Mouse (Mus musculus) kidney, embryonic 14.5 days (tissue): ENCODE measurements around the gene Tmem151a. TPM values are rescaled to one million over a fixed set of nuclear protein-coding genes. Genes with fewer than 3 reads are reported as not detected.

Experiments
- ATAC-seq: fragments of 200-750 bp; cut with Nextera tagmentation; 2 replicates; pipeline ENCODE4 v1.8.0; 2017; ENCODE audit warnings: moderate number of reproducible peaks, mild to moderate bottlenecking, moderate TSS enrichment, moderate library complexity; ENCODE audit not compliant: low FRiP score, low TSS enrichment
- H3K27ac ChIP-seq: fragments of 300-500 bp; sonication (generic); 2 replicates; pipeline ENCODE4 v1.5.1; 2014; ENCODE audit warnings: low read depth, mild to moderate bottlenecking, low read length, moderate library complexity, mixed read lengths
- H3K27me3 ChIP-seq: fragments of 300-500 bp; sonication (generic); 2 replicates; pipeline ENCODE4 v1.6.1; 2014; ENCODE audit warnings: mild to moderate bottlenecking, low read length; ENCODE audit not compliant: control insufficient read depth, insufficient read depth
- H3K36me3 ChIP-seq: fragments of 300-500 bp; sonication (generic); 2 replicates; pipeline ENCODE4 v1.6.1; 2014; ENCODE audit warnings: low read length, mixed read lengths; ENCODE audit not compliant: control insufficient read depth, insufficient read depth
- H3K4me1 ChIP-seq: fragments of 300-500 bp; sonication (generic); 2 replicates; pipeline ENCODE4 v1.6.1; 2014; ENCODE audit warnings: low read length, mixed read lengths; ENCODE audit not compliant: control insufficient read depth, insufficient read depth
- H3K4me2 ChIP-seq: fragments of 300-500 bp; sonication (generic); replicated peaks from 2 replicates; pipeline ENCODE4 v1.6.1; 2014; ENCODE audit warnings: low read depth, mild to moderate bottlenecking, low read length
- H3K4me3 ChIP-seq: fragments of 300-500 bp; sonication (generic); 2 replicates; pipeline ENCODE4 v1.5.1; 2014; ENCODE audit warnings: mild to moderate bottlenecking, low read length
- H3K9ac ChIP-seq: fragments of 300-500 bp; sonication (generic); 2 replicates; pipeline ENCODE4 v1.6.1; 2014; ENCODE audit warnings: low read depth, mild to moderate bottlenecking, low read length, moderate library complexity
- H3K9me3 ChIP-seq: fragments of 300-500 bp; sonication (generic); 2 replicates; pipeline ENCODE4 v1.6.1; 2016; ENCODE audit warnings: low read length; ENCODE audit not compliant: control insufficient read depth
- WGBS: fragments of 180-500 bp; shearing (Covaris S2); extraction: QIAGEN DNeasy Blood & Tissue Kit; methylation state at CpG from one replicate; pipeline ENCODE4 v1.1.7; 2014; 5-methylcytosine and 5-hydroxymethylcytosine counted together
- polyA plus RNA-seq: library from polyadenylated mRNA; unstranded; fragments of >200 nt; fragmentation: Nextera tagmentation; extraction: Ambion mirVana; gene quantifications from 2 replicates; pipeline ENCODE4 v1.2.1, GENCODE M21; 2014

Tmem151a gene
- polyA plus RNA-seq, 1 experiment from 2014 or later: 1.7 TPM

DNA sequence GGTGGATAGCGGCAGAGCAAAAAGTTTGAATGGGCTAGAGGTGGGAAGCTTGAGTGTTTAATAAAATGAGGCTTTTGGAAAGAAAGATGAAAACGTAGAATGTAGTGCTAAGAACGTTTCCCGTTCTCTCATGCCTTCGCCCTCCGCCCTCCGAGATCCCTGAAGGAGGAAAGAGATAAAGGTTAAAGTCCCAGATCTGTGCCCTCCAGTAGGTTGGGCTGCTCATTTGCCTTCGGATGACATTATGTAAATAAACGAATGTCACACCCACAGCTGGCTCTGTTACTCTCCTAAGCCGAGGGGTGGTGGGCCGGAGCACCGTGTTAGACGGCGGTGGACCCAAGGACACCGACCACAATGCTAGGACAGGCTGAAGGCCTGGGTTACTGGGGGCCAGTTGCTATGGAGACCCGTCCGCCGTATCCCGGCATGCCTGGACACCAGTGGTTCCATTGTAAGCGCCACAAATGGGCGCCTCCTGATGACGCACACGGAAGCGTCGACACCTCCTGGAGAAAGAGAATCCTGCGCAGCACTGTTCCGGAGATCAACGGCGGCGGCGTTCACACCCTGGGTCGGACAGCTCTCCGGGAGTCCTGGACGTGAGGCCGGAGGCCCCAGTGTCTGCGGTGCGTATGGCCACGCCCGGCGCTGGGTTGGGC lies 44.3 kb downstream of the Tmem151a start, which contains the start of gene Brms1:
TSS of gene Brms1 (plus strand) at position 493 of the 662 bp plus-strand sequence.
- Histone ChIP-seq H3K9me3 (no peaks in the 10 kb centered on the region), H3K9ac (peak within 1 kb of the TSS; percentile 75), H3K4me3 (peak within 1 kb of the TSS; percentile 80), H3K27ac (peak within 1 kb of the TSS; percentile 25; the same call in 1 of the 2 replicates), H3K4me2 (peak within 1 kb of the TSS; percentile 99), H3K4me1 (peaks cover 24% of the 10 kb centered on the region), H3K36me3 (no peaks in the 10 kb centered on the region), H3K27me3 (no peaks in the 10 kb centered on the region)
- peak; percentile 72 for ATAC-seq
- WGBS: 7% methylated on average over 40 of the region's 40 CpGs

DNA sequence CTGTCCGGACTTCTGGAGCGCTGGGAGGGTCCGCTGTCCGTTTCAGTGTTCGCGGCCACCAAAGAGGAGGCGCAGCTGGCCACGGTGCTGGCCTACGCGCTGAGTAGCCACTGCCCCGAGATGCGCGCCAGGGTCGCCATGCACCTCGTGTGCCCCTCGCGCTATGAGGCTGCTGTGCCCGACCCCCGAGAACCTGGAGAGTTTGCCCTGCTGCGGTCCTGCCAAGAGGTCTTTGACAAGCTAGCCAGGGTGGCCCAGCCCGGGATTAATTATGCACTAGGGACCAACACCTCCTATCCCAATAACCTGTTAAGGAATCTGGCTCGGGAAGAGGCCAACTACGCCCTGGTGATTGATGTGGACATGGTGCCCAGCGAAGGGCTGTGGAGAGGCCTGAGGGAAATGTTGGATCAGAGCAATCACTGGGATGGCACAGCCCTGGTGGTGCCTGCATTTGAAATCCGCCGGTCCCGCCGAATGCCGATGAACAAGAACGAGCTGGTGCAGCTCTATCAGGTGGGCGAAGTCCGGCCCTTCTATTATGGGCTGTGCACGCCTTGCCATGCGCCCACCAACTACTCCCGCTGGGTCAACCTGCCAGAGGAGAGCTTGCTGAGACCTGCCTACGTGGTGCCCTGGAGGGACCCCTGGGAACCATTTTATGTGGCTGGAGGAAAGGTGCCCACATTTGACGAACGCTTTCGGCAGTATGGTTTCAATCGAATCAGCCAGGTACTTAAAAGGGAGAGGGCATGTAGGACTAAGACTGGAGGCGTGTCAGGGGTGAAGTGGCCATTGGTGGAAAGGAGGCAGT lies 45.8 kb downstream of the Tmem151a start:
- WGBS: 12% methylated on average over 41 of the region's 41 CpGs

DNA sequence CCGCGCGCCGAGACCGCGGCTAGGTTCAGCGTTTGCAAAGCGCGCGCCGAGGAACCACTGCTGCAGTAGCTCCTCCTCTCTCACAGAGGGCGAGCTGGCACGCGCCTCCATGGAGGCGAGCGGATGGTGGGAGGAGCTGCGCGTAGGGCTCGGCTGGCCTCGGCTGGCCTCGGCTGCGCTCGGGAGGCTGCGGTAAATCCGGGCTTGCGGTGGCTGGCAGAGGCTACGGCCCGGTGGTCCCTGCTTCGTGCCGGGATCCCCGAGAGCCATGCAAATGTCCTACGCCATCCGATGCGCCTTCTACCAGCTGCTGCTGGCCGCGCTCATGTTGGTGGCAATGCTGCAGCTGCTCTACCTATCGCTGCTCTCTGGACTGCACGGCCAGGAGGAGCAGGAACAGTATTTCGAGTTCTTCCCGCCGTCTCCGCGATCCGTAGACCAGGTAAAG lies 46.6 kb downstream of the Tmem151a start, which contains the start of the genes B4gat1 and AC124502.3:
TSS of gene B4gat1 (plus strand) at position 118 of the 448 bp plus-strand sequence.
TSS of gene AC124502.3 (plus strand) at position 183 of the 448 bp plus-strand sequence.
- H3K9ac ChIP-seq: peak within 1 kb of the TSS; percentile 91
- no peaks in the 10 kb centered on the region for H3K27me3 ChIP-seq
- peaks cover 24% of the 10 kb centered on the region for H3K4me1 ChIP-seq
- peak within 1 kb of the TSS; percentile 99 for H3K4me2 ChIP-seq
- H3K27ac ChIP-seq: peak within 1 kb of the TSS; percentile 88
- no peaks in the 10 kb centered on the region for H3K36me3 ChIP-seq
- peak within 1 kb of the TSS; percentile 80 for H3K4me3 ChIP-seq
- ATAC-seq: peak; percentile 88
- WGBS: under 1% methylated on average over 44 of the region's 44 CpGs
- H3K9me3 ChIP-seq: no peaks in the 10 kb centered on the region

More for the DNA sequence above, 45.8 kb downstream of the Tmem151a start:
- Histone ChIP-seq H3K27me3 (no peaks in the 10 kb centered on the region), H3K4me3 (peak overlapping the region; percentile 80), H3K9me3 (no peaks in the 10 kb centered on the region), H3K9ac (peak overlapping the region; percentile 91), H3K36me3 (no peaks in the 10 kb centered on the region), H3K4me2 (peak overlapping the region; percentile 99), H3K4me1 (peaks cover 24% of the 10 kb centered on the region), H3K27ac (peak overlapping the region; percentile 59; the same call in 1 of the 2 replicates)
- ATAC-seq: no peak; the same call in 1 of the 2 replicates

DNA sequence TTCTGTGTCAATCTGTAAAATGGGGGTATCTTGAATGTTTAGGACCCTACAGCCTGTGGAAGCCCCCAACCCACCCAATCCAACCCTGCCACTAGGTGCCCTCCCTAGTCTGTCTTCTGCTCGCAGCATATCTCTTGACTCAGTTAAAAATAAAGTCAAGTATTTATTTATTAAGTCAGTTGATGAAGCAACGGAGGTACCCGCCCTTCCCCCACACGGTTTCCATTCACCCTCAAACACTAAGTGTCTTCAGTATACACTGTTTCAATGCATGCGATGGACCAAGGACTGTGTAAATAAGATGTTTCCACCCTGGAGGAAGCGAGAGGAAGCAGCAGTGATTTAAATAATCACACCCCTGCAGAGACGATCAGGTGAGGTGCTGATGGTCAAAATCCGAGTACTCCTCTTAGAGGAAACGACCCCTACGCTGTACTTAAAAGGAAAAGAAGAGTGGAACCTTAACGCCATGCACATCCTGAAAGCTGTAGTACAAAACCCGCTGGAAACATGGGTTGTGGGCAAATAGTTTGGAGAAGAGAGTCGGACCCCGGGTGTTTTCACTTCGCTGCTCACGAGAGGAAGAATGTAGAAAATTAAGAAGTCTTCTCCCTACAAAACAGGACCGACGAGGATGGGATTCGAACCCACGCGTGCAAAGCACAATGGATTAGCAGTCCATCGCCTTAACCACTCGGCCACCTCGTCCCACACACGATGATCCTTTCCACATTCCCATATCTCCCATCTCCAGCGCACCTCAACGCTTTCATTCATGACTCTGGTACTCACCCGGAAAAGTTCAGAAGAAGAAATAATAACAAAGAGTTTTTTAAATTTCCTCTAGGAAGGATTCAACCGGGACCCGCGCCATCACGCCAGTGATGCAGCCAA lies 47.4 kb downstream of the Tmem151a start:
- peak overlapping the region; percentile 88; the same call in 1 of the 2 replicates for H3K27ac ChIP-seq
- no peaks in the 10 kb centered on the region for H3K36me3 ChIP-seq
- H3K27me3 ChIP-seq: no peaks in the 10 kb centered on the region
- peak overlapping the region; percentile 99 for H3K4me2 ChIP-seq
- 5% methylated on average over 32 of the region's 32 CpGs for WGBS
- peak overlapping the region; percentile 91 for H3K9ac ChIP-seq
- ATAC-seq: peak; percentile 56
- no peaks in the 10 kb centered on the region for H3K9me3 ChIP-seq
- peaks cover 24% of the 10 kb centered on the region for H3K4me1 ChIP-seq
- H3K4me3 ChIP-seq: peak overlapping the region; percentile 80

DNA sequence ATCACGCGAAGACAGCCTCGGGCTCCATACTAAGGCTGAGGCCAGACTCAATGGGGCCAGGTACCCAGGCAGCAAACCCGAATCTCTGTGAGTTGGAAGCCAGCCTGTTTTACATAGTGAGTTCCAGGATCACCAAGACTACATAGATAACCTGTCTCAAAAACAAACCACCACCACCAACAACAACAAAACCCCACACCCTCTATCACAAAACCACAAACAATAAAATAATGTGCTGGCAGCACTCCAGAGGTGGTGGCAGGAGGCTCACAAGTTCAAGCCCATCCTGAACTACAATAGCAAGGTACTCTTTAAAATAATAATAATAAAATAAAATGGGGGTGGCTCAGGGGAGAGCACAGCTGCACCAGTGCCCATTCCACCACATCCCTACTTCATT lies 48.8 kb downstream of the Tmem151a start:
- no peak for ATAC-seq
- H3K9ac ChIP-seq: no peak overlapping the region
- H3K4me3 ChIP-seq: no peak overlapping the region
- no peaks in the 10 kb centered on the region for H3K27me3 ChIP-seq
- no peak overlapping the region for H3K4me2 ChIP-seq
- H3K36me3 ChIP-seq: peaks cover under 1% of the 10 kb centered on the region; the same call in 1 of the 2 replicates
- H3K9me3 ChIP-seq: no peaks in the 10 kb centered on the region
- peaks cover 19% of the 10 kb centered on the region for H3K4me1 ChIP-seq
- WGBS: 86% methylated on average over 4 of the region's 4 CpGs
- H3K27ac ChIP-seq: no peak overlapping the region

DNA sequence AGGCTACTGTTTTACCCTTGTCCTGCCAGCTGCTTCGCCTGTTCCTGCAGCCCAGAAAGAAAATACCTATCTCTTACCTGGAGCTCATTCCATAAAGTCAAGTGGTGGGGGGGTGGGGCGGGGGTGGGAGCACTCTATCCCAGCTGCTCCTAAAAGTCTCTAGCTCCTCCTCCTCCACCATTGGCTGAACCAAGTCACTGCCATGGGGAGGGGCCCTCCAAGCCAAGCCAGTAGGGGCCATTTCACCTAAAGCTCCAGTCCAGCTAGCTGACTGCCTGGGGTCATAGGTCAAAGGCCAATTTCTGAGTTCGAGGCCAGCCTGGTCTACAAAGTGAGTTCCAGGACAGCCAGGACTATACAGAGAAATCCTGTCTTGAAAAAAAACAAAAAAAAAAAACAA lies 52.6 kb downstream of the Tmem151a start:
- Histone ChIP-seq H3K27me3 (no peaks in the 10 kb centered on the region), H3K4me3 (no peak overlapping the region), H3K4me1 (0 out of 2 replicates have a peak, but pooled peaks cover under 1% of the 10 kb centered on the region), H3K9ac (no peak overlapping the region), H3K36me3 (peaks cover 24% of the 10 kb centered on the region), H3K4me2 (no peak overlapping the region), H3K27ac (no peak overlapping the region), H3K9me3 (no peaks in the 10 kb centered on the region)
- no peak for ATAC-seq
- 80% methylated on average over 3 of the region's 3 CpGs for WGBS

DNA sequence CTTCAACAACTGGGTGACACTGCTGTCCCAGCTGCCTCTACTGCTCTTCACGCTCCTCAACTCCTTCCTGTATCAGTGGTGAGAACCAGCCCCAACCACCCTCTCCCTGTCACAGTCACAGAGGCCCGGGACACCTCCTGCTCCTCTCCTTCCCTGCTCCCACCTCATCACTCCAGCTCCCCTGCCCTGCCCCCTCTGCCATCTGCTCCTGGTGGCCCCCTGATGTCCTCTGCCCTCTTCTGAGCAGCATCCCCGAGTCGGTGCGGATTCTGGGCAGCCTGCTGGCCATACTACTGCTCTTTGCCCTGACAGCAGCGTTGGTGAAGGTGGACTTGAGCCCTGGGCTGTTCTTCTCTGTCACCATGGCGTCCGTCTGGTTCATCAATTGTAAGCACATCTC lies 59.2 kb downstream of the Tmem151a start:
- Histone ChIP-seq H3K4me3 (no peak overlapping the region), H3K27me3 (no peaks in the 10 kb centered on the region), H3K27ac (no peak overlapping the region), H3K9ac (no peak overlapping the region), H3K4me1 (0 out of 2 replicates have a peak, but pooled peaks cover 4% of the 10 kb centered on the region), H3K9me3 (no peaks in the 10 kb centered on the region), H3K4me2 (no peak overlapping the region), H3K36me3 (peaks cover 34% of the 10 kb centered on the region)
- no peak for ATAC-seq
- WGBS: 91% methylated on average over 8 of the region's 8 CpGs
